Mouse (Mus musculus) ES-Bruce4 (cell line): ENCODE measurements around the gene Slc38a3.

Source experiments
- CTCF ChIP-seq: IDR thresholded peaks from one replicate; pipeline ENCODE4 v1.8.1; 2011; ENCODE audit warnings: low read depth, low read length
- EP300 ChIP-seq: IDR thresholded peaks from 2 replicates; pipeline ENCODE4 v1.6.1; 2011; ENCODE audit warnings: low read depth, low read length; ENCODE audit not compliant: insufficient read depth
- POLR2A ChIP-seq: IDR thresholded peaks from one replicate; pipeline ENCODE4 v1.8.1; 2011; ENCODE audit warnings: low read length; ENCODE audit not compliant: insufficient read depth

DNA sequence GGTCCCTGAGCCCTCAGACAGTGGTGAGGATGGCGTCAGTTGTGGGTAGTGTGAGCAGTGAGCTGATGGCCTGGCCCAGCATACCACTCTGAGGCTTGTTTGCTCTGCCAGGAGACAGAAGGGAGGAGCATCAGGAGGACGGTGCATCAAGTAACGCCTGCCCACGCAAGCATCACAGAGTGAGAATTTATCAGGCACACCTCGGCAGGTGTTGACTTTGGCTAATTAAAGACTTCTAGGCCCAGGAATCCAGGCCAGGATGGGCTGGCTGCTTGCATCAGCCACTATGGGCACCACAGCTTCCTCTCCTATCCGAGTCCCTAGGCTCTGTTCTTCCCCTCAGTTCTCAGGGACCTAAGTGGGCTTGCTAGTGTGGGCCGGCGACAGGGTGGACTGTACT, 7.0 kb downstream of the Slc38a3 start:
- TF ChIP-seq CTCF (no peak), EP300 (no peak), POLR2A (no peak)
